ENCODE assay signal across 11 mouse cellular contexts in the genomic region with DNA sequence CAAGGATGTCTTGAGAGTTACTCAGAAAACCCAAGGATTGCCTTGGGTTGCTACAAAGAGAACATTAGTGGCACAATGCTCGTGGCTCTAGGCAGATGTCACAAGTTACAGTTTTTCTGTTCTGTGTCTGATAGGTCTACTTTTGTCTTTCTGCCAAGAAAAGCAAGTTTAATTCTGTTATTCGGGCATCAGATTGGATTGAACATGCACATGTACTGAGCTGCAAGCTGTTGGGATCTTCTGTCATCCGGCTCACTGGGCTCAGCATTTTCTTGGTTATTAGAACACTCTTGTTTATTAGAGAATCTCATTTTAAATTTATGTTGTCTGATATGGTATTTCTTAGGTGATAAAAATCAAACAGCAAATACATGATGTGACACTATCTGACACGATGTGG.
"Had no signal": no experiment of that assay in that cellular context is flagged by ENCODE, and none has a peak within 500 bp of the region (broad histone marks: within the 10 kb centered on the region; RNA-seq: fewer than 3 reads in every experiment).

No protein-coding gene starts in this region.

- H3K27ac ChIP-seq: kidney, embryonic 15.5 days; limb, embryonic 13.5 days; liver, embryonic 14.5 days; midbrain, embryonic 12.5 days; neural tube, embryonic 13.5 days had no signal

- H3K4me3 ChIP-seq: kidney, embryonic 15.5 days; limb, embryonic 13.5 days; midbrain, embryonic 12.5 days; neural tube, embryonic 13.5 days had no signal

- DNase-seq: kidney, adult 2 months; kidney, postnatal 14 days; lung, adult 18-20 months; retina, postnatal 1 day; right cerebral cortex, postnatal 14 days; thymus, postnatal 4 days had no signal

- H3K36me3 ChIP-seq: kidney, embryonic 15.5 days; limb, embryonic 13.5 days; midbrain, embryonic 12.5 days; neural tube, embryonic 13.5 days had no signal

- H3K4me1 ChIP-seq: kidney, embryonic 15.5 days; limb, embryonic 13.5 days; midbrain, embryonic 12.5 days; neural tube, embryonic 13.5 days had no signal

- H3K27me3 ChIP-seq: kidney, embryonic 15.5 days; limb, embryonic 13.5 days; midbrain, embryonic 12.5 days; neural tube, embryonic 13.5 days had no signal

- H3K9me3 ChIP-seq: kidney, embryonic 15.5 days; limb, embryonic 13.5 days; midbrain, embryonic 12.5 days; neural tube, embryonic 13.5 days had no signal
